Mouse (Mus musculus) hematopoietic stem cell, adult 5-6 weeks (primary cell): ENCODE data around the gene Yif1b. TPM values are rescaled to one million over a fixed set of nuclear protein-coding genes. Genes with fewer than 3 reads are reported as not detected.

Source experiments
- ATAC-seq, 2 experiments: fragments of 125-278 bp in 1 of 2; replicated peaks in 1 of 2; 2 replicates each; pipeline ENCODE4 v1.8.0; 2016 to 2017; ENCODE audit warnings: inconsistent platforms in 2 of 2, mild to moderate bottlenecking in 2 of 2, moderate number of reproducible peaks in 2 of 2, low read depth in 1 of 2, moderate TSS enrichment in 1 of 2; ENCODE audit not compliant: low FRiP score in 2 of 2, poor library complexity in 2 of 2, severe bottlenecking in 2 of 2, insufficient read depth in 1 of 2, low TSS enrichment in 1 of 2
- total RNA-seq: library from RNA; stranded (forward); fragments of 172-1452, 232-1000 nt; gene quantifications from 2 replicates; pipeline ENCODE4 v1.2.3, GENCODE M21; 2017

Yif1b gene
- total RNA-seq, 1 experiment from 2014 or later, result 19.9 TPM

GRCm38 (mm10) chr7:29265636-29266035, 27.5 kb downstream of the Yif1b start:
- no peak for ATAC-seq

GRCm38 (mm10) chr7:29266931-29267330, 28.8 kb downstream of the Yif1b start:
- ATAC-seq, result no peak

GRCm38 (mm10) chr7:29270445-29270844, 32.3 kb downstream of the Yif1b start:
- peak in 1 of 2 experiments; percentile 53; a peak in 2 of 4 replicates for ATAC-seq

GRCm38 (mm10) chr7:29271687-29272465, 33.7 kb downstream of the Yif1b start:
- no peak for ATAC-seq

- ATAC-seq, result no peak
Observed at GRCm38 (mm10) chr7:29276715-29277114, 38.6 kb downstream of the Yif1b start.

GRCm38 (mm10) chr7:29277510-29277909, 39.4 kb downstream of the Yif1b start:
- ATAC-seq, result no peak

- ATAC-seq, result no peak
Observed at GRCm38 (mm10) chr7:29279261-29279660, 41.1 kb downstream of the Yif1b start.

GRCm38 (mm10) chr7:29279924-29280323, 41.8 kb downstream of the Yif1b start:
- no peak for ATAC-seq

- ATAC-seq, result peak in 1 of 2 experiments; percentile 55; a peak in 1 of 4 replicates
Observed at GRCm38 (mm10) chr7:29280801-29281200, 42.7 kb downstream of the Yif1b start.

- peak; percentile 60 to 66 for ATAC-seq
Observed at GRCm38 (mm10) chr7:29281201-29282073, 43.3 kb downstream of the Yif1b start, which contains the start of gene Spint2. TSS of gene Spint2 (minus strand) at chr7:29281912.

GRCm38 (mm10) chr7:29282074-29282554, 44.0 kb downstream of the Yif1b start:
- peak in 1 of 2 experiments; percentile 57; a peak in 2 of 4 replicates for ATAC-seq

GRCm38 (mm10) chr7:29283876-29284275, 45.7 kb downstream of the Yif1b start:
- ATAC-seq, result no peak

GRCm38 (mm10) chr7:29284523-29284922, 46.4 kb downstream of the Yif1b start:
- ATAC-seq, result no peak

- no peak; a peak in 1 of 4 replicates for ATAC-seq
Observed at GRCm38 (mm10) chr7:29287481-29287880, 49.4 kb downstream of the Yif1b start.

- no peak for ATAC-seq
Observed at GRCm38 (mm10) chr7:29288079-29288478, 50.0 kb downstream of the Yif1b start.

- ATAC-seq, result peak; percentile 57 to 76; a peak in 2 of 4 replicates
Observed at GRCm38 (mm10) chr7:29288942-29289638, 51.0 kb downstream of the Yif1b start, which contains the start of gene Ppp1r14a. TSS of gene Ppp1r14a (plus strand) at chr7:29289308.

GRCm38 (mm10) chr7:29289856-29290255, 51.7 kb downstream of the Yif1b start:
- no peak for ATAC-seq
